8 mouse cellular contexts compared by ENCODE assay signal in the genomic region with DNA sequence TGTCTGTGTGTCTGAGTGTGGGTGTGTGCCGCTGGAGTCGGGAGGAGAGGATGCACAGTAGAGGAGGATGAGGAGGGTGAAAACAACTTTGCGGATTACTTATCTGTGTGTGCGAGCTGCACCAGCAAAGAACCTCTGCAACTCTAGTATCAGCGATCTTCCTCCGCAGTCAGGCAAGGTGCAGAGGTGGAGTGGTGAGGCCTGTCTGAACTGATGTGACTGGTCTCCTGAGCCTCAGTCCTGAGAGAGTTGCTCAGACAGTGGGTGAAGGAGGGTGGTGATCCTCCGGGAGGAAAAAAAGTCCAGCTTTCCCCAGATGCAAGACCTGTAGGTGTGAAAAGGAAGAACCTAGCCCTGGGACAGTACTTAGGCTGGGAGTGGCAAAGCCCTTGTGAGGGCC. TPM values are rescaled to one million over a fixed set of nuclear protein-coding genes. Genes with fewer than 3 reads are reported as not detected.
DNase-seq lines count a peak whose midpoint lies in the region; ATAC-seq and TF ChIP-seq lines count a peak whose summit lies in the region.

No protein-coding gene starts in this region.

- H3K4me3 ChIP-seq in liver, embryonic 11.5 days (ENCODE audit: low read depth, low read length) = peak overlapping the region; percentile 46
- peak overlapping the region; percentile 39 for H3K4me3 ChIP-seq in forebrain, embryonic 11.5 days (ENCODE audit: low read depth, low read length)
- peak overlapping the region; percentile 42 for H3K4me3 ChIP-seq in limb, embryonic 13.5 days
- H3K4me3 ChIP-seq in olfactory bulb, adult 2 months (ENCODE audit: insufficient read depth, low read depth, low read length) = peak overlapping the region; percentile 31

- peak overlapping the region; percentile 77 for H3K4me2 ChIP-seq in liver, embryonic 11.5 days
- H3K4me2 ChIP-seq in forebrain, embryonic 11.5 days (ENCODE audit: low read depth, low read length, severe bottlenecking) = peak overlapping the region; percentile 89
- peak overlapping the region; percentile 82 for H3K4me2 ChIP-seq in limb, embryonic 13.5 days (replicated peaks)

- H3K27me3 ChIP-seq in liver, embryonic 11.5 days (replicated peaks; ENCODE audit: control insufficient read depth, insufficient read depth, low read length) = peaks cover 23% of the 10 kb centered on the region
- H3K27me3 ChIP-seq in forebrain, embryonic 11.5 days (ENCODE audit: control insufficient read depth, insufficient read depth, low read length) = peaks cover 11% of the 10 kb centered on the region
- peaks cover 56% of the 10 kb centered on the region for H3K27me3 ChIP-seq in limb, embryonic 13.5 days

- H3K36me3 ChIP-seq in liver, embryonic 11.5 days (ENCODE audit: control insufficient read depth, insufficient read depth, low read length) = no peaks in the 10 kb centered on the region
- no peaks in the 10 kb centered on the region for H3K36me3 ChIP-seq in forebrain, embryonic 11.5 days (ENCODE audit: control insufficient read depth, insufficient read depth, low read length)
- H3K36me3 ChIP-seq in limb, embryonic 13.5 days = no peaks in the 10 kb centered on the region

- no peak overlapping the region for H3K27ac ChIP-seq in liver, embryonic 11.5 days (ENCODE audit: low read depth, low read length)
- no peak overlapping the region for H3K27ac ChIP-seq in forebrain, embryonic 11.5 days (ENCODE audit: low read depth, low read length)
- H3K27ac ChIP-seq in limb, embryonic 13.5 days = no peak overlapping the region
- H3K27ac ChIP-seq in olfactory bulb, adult 2 months (ENCODE audit: insufficient read depth, low read depth, low read length) = no peak overlapping the region

- 0 out of 2 replicates have a peak, but pooled peaks have one; percentile 15 for ATAC-seq in liver, embryonic 11.5 days (replicated peaks; ENCODE audit: low FRiP score)
- ATAC-seq in forebrain, embryonic 11.5 days (replicated peaks; ENCODE audit: low FRiP score) = no peak; the same call in 1 of the 2 replicates
- ATAC-seq in limb, embryonic 13.5 days (ENCODE audit: low FRiP score, low read depth) = no peak

- 2% methylated on average over 7 of the region's 7 CpGs for WGBS in liver, embryonic 11.5 days
- 5% methylated on average over 7 of the region's 7 CpGs for WGBS in forebrain, embryonic 11.5 days
- WGBS in limb, embryonic 13.5 days = 2% methylated on average over 7 of the region's 7 CpGs
- WGBS in olfactory bulb, adult 2 months = 4% methylated on average over 7 of the region's 7 CpGs

- DNase-seq in liver, embryonic 11.5 days (ENCODE audit: low spot score) = no peak
- DNase-seq in liver = no peak
- DNase-seq in forebrain, embryonic 11.5 days (ENCODE audit: low spot score) = peak; percentile 50
- DNase-seq in adrenal gland, postnatal 25 days = no peak
- no peak for DNase-seq in natural killer cell, adult 2 months (ENCODE audit: low spot score in 2 of 2)
- no peak for DNase-seq in adrenal gland, adult 18-20 months (ENCODE audit: low spot score in 2 of 2)

- TF ChIP-seq POLR2A in olfactory bulb, adult 2 months (IDR thresholded peaks at IDR 0.05; ENCODE audit: insufficient read depth, low read depth, low read length) = no peak

- H3K9me3 ChIP-seq in liver, embryonic 11.5 days (ENCODE audit: control insufficient read depth, low read length) = no peaks in the 10 kb centered on the region
- H3K9me3 ChIP-seq in forebrain, embryonic 11.5 days (ENCODE audit: control insufficient read depth, low read length) = no peaks in the 10 kb centered on the region
- no peaks in the 10 kb centered on the region for H3K9me3 ChIP-seq in limb, embryonic 13.5 days

- peaks cover 7% of the 10 kb centered on the region for H3K4me1 ChIP-seq in liver, embryonic 11.5 days (replicated peaks; ENCODE audit: control insufficient read depth, insufficient read depth, low read length)
- peaks cover 7% of the 10 kb centered on the region for H3K4me1 ChIP-seq in forebrain, embryonic 11.5 days (replicated peaks; ENCODE audit: control insufficient read depth, insufficient read depth, low read length)
- H3K4me1 ChIP-seq in limb, embryonic 13.5 days = peaks cover 15% of the 10 kb centered on the region
- peaks cover 14% of the 10 kb centered on the region for H3K4me1 ChIP-seq in olfactory bulb, adult 2 months (ENCODE audit: control insufficient read depth, insufficient read depth, low read length)

- peak overlapping the region; percentile 30; the same call in 1 of the 2 replicates for H3K9ac ChIP-seq in liver, embryonic 11.5 days (ENCODE audit: low read depth, low read length)
- H3K9ac ChIP-seq in forebrain, embryonic 11.5 days (ENCODE audit: low read length) = peak overlapping the region; percentile 35
- H3K9ac ChIP-seq in limb, embryonic 13.5 days = peak overlapping the region; percentile 50; the same call in 1 of the 2 replicates

- no peak for TF ChIP-seq CTCF in olfactory bulb, adult 2 months (IDR thresholded peaks at IDR 0.05; ENCODE audit: insufficient read depth, low read depth, low read length)

RNA-seq across cellular contexts. Expression of a gene that starts 0.4 kb away (rescaled TPM):
- polyA plus RNA-seq in liver, embryonic 11.5 days (2014; fragmentation: Nextera tagmentation; extraction: Ambion mirVana) = 1.4 TPM in 2 replicates
- polyA plus RNA-seq in forebrain, embryonic 11.5 days (2014; fragmentation: Nextera tagmentation; extraction: Ambion mirVana) = 1.2 and 2.0 TPM in 2 replicates
- 1.5 and 1.8 TPM in 2 replicates for polyA plus RNA-seq in limb, embryonic 13.5 days (2015; fragmentation: Nextera tagmentation; extraction: Ambion mirVana)
- 194 and 202 TPM in 2 replicates for polyA plus RNA-seq in olfactory bulb, adult 2 months (2012; ENCODE audit: insufficient read depth, insufficient read length, low replicate concordance, missing spikeins)
- total RNA-seq in adrenal gland, postnatal 25 days (2021) = 34.6 and 35.3 TPM in 2 replicates
- 10 to 100 TPM; 28.0 to 34.7 TPM for total RNA-seq in adrenal gland, adult 18-20 months (2021)

Comparison
In these comparisons a context has a peak if more than half of its experiments do, and no peak if none do; other contexts are left out.
1. RNA of a gene that starts 0.4 kb away (polyA plus RNA-seq): 194 to 202 TPM in olfactory bulb, adult 2 months; 1.5 to 1.8 TPM in limb, embryonic 13.5 days, 1.4 TPM in liver, embryonic 11.5 days and 1.2 to 2.0 TPM in forebrain, embryonic 11.5 days; every median in the first group is over 10 times any median in the second.
2. Peak in every context shown above with its lines, with median percentiles within 50 percentile points of each other: H3K4me2 ChIP-seq, H3K4me3 ChIP-seq and H3K9ac ChIP-seq.